Mouse (Mus musculus) cortical plate, adult 2 months (tissue): ENCODE data around the gene Zmynd19. TPM values are rescaled to one million over a fixed set of nuclear protein-coding genes. Genes with fewer than 3 reads are reported as not detected.

Source experiments
- H3K27ac ChIP-seq: fragments of 200-500 bp; 2 replicates; pipeline ENCODE4 v1.5.1; 2012; ENCODE audit warnings: low read length, control low read depth, inconsistent platforms; ENCODE audit not compliant: insufficient read depth
- H3K4me1 ChIP-seq: fragments of 200-500 bp; 2 replicates; pipeline ENCODE4 v1.6.1; 2011; ENCODE audit warnings: low read length; ENCODE audit not compliant: control insufficient read depth, insufficient read depth
- H3K4me3 ChIP-seq: fragments of 200-500 bp; 2 replicates; pipeline ENCODE4 v1.5.1; 2011; ENCODE audit warnings: mild to moderate bottlenecking, low read length, control low read depth; ENCODE audit not compliant: insufficient read depth
- CTCF ChIP-seq: fragments of 200-500 bp; IDR thresholded peaks from 2 replicates; pipeline ENCODE4 v1.5.1; 2011; ENCODE audit warnings: mild to moderate bottlenecking, control low read depth, low read length; ENCODE audit not compliant: insufficient read depth; ENCODE audit errors: extremely low read depth
- POLR2A ChIP-seq: fragments of 200-500 bp; IDR thresholded peaks from 2 replicates; pipeline ENCODE4 v1.6.1; 2011; ENCODE audit warnings: mild to moderate bottlenecking, low read length, control low read depth; ENCODE audit not compliant: insufficient read depth; ENCODE audit errors: extremely low read depth
- polyA plus RNA-seq: library from polyadenylated mRNA; depleted of rRNA; stranded (reverse); fragments of >200 nt; gene quantifications from 2 replicates; pipeline ENCODE4 v1.2.3, GENCODE M21; 2012

Gene Zmynd19
- polyA plus RNA-seq, 1 experiment, result 21.6 TPM

DNA sequence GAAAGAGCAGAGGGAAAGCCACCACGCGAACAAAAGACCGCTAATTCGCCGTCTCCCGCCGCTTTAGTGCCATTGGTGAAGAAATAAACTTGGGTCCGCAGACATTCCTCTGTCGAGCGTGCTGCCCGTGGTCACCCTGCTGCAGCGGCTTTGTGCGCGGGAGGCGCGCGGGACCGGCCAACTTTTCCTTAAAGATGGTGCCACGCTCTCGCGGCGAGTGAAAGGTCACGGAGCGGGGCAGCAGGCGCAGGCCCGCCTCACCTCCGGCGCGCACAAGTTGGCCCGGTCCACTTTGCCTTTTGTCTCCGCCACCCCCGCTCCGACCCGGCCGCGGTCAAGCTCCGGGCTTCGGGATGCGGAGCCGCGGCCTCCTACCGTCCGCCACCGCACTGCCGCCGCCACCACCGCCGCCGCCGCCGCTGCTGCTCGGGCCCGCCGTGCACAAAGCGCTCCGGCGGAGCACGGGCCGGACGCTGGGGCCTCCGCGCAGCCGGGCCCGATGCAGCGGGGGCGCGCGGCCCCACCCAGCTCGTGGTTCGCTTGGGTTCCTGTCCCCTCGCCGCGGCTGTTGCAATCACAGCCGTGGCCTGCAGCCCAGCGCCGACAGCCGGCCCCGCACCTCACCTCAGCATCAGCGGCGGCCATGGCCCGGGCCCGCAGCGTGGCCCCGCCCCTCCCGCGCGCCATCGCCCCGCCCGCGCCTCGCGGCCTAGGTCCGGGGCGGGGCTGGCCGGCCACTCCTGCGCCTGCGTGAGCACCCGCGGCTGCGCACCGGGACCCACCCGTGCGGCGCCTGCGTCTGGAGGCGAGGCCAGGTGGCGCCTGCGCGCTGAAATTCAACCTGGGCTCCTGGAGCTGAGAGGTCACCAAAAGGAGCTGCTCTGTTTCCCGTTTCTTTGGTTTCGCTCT is 30.4 kb upstream of the Zmynd19 start, which contains the start of gene Ehmt1:
Ehmt1 (minus strand) TSS at position 685 of the 909 bp plus-strand sequence.
- Histone ChIP-seq H3K27ac (peak within 1 kb of the TSS; percentile 78), H3K4me1 (peaks cover 5% of the 10 kb centered on the region; the same call in 1 of the 2 replicates), H3K4me3 (peak within 1 kb of the TSS; percentile 80)
- TF ChIP-seq CTCF (no peak), POLR2A (peak; percentile 91)

DNA sequence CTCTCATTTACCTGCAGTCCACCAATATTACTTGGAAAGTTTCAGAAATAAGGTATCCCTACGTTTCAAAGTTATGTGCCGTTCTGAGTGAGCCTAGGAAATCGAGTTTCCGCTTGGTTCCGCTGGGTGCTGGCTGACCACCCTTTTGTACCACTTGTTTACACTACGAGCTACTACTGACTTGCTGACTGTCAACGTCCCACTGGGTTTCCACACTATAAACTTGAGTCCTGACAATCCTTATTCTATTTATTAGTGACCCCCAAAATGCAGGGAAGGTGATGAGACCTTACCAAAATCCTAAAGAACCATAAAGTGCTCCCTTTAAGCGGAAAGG is 29.8 kb upstream of the Zmynd19 start:
- Histone ChIP-seq H3K4me3 (peak overlapping the region; percentile 80), H3K27ac (peak overlapping the region; percentile 39; the same call in 1 of the 2 replicates), H3K4me1 (peaks cover 5% of the 10 kb centered on the region; the same call in 1 of the 2 replicates)
- TF ChIP-seq POLR2A, result no peak
- TF ChIP-seq CTCF, result no peak

DNA sequence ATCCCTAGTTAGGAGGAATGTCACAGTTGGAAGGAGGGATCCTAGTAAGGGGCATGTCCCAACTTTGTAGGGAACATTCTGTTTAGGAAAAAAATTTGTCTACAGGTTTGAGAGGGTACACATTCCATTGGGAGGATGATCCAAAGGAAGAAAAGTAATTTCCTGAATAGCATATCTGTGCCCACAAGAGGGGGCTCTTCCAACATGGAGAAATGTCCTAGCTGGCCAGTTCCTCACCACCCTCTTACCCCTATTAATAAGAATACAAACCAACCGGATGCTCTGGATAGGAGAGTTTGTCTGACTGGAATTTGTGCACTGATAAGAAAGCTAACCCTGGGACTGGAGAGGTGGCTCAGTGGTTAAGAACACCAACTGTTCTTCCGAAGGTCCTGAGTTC is 26.0 kb upstream of the Zmynd19 start:
- TF ChIP-seq CTCF (peak; percentile 26; the same call in 1 of the 2 replicates), POLR2A (no peak)
- no peak overlapping the region for H3K27ac ChIP-seq
- no peak overlapping the region for H3K4me3 ChIP-seq
- no peaks in the 10 kb centered on the region for H3K4me1 ChIP-seq

DNA sequence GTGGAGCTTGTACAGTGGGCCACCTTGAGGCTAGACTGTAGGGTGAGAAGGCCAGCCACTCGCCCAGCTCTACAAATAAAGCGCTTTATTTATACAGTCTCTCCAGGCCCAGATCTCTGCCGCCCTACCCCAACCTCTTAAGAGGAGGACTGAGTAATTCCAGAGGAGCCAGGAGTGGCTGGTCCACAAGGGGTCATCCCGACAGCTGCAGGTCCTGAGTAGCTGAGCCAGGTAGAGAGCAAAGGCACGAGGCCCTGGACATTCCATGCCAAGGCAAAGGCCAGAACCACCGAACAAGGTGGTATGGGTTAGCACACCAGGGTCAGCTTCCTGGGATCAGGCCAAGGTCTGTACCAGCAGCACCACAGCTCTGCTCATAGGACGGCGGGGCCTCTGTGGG is 24.3 kb upstream of the Zmynd19 start:
- Histone ChIP-seq H3K4me1 (no peaks in the 10 kb centered on the region), H3K4me3 (no peak overlapping the region), H3K27ac (no peak overlapping the region)
- TF ChIP-seq CTCF, result no peak
- no peak for TF ChIP-seq POLR2A

DNA sequence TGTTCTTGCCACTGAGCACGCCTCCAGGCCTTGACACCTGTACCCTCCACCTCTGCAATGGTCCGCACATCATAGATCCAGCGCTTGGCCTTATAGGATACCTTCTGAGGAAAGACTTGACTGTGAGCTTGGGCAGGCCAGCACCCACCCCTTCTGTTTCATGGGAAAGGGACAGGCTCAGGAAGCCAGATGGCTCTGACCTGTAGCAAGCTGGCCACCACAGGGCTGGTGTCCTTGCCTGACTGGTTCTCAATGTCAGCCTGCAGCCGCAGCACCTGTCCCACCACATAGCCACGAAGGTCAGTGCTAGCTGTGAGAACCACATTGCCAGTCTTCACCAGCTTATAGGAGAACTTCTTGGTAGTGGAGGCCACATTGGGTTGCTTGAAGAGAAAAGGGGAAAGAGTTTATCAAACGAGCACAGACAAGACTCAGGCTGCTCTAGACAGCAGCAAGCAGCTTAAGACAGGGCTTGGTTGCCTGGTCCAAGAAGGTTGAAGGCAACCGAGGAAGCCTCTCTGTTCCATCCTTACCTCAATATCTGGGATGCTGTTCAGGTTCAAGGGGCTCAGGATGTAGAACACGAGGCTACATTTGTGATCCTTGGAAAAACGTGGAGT is 23.1 kb upstream of the Zmynd19 start:
- Histone ChIP-seq H3K4me1 (no peaks in the 10 kb centered on the region), H3K4me3 (no peak overlapping the region), H3K27ac (no peak overlapping the region)
- TF ChIP-seq CTCF (no peak), POLR2A (no peak)

DNA sequence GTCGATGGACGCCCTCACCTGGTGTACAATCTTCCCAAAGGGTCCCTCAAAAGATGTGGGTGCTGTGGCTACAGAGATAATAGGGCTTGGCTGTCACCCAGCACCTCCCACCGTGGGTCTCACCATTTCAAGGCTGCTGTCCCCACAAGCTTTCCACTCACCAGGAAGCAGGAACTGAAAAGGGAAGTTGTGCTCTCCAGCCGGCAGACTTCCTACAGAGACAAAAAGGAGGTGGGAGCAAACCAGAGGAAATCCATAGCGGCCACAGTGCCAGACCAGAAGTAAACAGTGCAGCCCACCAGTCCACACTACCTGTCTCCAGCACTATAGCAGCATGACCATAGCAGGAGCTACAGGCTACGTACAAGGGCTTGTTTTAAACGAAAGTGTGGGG is 22.6 kb upstream of the Zmynd19 start:
- H3K27ac ChIP-seq, result no peak overlapping the region
- no peak for TF ChIP-seq POLR2A
- no peak for TF ChIP-seq CTCF
- H3K4me3 ChIP-seq, result no peak overlapping the region

DNA sequence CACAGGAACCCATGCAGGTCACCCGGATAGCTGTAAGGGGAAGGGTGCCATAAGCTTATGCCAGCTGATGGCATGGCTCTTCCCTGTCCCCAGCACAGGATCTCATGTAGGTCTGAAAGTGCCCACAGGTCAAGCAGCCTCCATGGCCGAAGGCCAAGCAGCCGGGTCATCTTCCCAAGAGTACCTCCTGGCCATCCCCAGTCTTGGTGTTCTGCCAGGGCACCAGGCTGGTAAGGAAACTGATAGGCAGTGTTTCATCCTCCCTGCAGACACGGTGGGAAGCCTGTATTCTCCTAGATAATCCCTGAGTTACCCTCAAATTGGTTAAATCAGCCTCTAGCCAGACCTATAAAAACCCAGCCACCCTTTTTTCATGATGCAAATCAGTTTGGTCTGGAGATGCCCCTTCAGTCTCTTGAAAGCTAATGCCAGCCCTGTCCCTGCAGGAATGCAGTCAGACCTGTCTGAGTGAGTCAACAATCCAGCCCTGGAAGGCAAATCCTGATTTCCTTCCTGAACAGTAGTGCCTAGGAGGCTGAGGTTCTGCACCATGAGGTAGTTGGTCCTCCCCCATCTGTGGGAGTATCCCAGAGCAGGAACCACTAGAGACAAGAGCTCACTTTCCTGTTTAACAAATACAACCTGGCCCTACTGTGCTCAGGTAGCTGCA is 21.6 kb upstream of the Zmynd19 start:
- no peak for TF ChIP-seq CTCF
- TF ChIP-seq POLR2A, result no peak
- Histone ChIP-seq H3K4me3 (no peak overlapping the region), H3K27ac (no peak overlapping the region), H3K4me1 (no peaks in the 10 kb centered on the region)

More for the DNA sequence above, 22.6 kb upstream of the Zmynd19 start:
- no peaks in the 10 kb centered on the region for H3K4me1 ChIP-seq

DNA sequence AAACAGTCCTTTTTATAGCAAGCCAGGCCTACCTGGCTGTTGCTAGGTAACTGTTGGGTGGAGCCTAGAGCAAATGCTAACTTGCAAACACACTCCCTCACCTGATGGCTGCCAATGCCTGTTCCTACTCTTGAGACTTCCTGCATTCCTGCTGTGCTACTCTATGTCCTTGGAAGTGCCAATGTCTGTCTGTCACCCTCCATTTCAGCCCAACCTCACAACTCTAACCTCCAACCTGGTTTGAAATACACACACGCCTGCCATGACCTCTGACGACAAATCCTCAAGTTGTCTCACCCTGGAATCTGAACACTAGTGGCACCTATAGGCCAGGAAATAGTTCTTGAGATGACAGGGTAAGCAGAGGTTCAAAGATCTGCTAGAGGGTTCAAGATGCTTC is 20.5 kb upstream of the Zmynd19 start:
- Histone ChIP-seq H3K4me3 (no peak overlapping the region), H3K27ac (no peak overlapping the region), H3K4me1 (peaks cover 2% of the 10 kb centered on the region; the same call in 1 of the 2 replicates)
- TF ChIP-seq CTCF, result no peak
- no peak for TF ChIP-seq POLR2A

DNA sequence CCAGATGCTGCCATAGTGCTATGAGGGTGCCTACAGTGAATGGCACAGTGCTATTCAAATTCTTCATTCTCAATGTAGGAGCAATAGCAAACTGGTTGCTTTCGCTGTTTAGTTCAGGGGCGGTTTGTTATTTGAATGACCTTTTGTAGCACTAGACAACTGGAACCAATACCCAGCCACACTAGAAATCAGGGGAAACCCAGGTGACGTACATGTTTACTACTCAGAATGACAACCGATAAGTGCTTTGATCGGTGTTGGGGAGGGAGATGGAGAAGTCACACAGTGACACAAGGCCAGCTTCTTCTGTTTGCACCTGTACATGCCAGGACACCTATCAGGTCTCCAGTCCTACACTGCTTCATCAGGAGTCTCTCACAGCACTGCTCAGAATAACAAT is 20.0 kb upstream of the Zmynd19 start:
- TF ChIP-seq POLR2A, result no peak
- no peak for TF ChIP-seq CTCF
- Histone ChIP-seq H3K27ac (no peak overlapping the region), H3K4me3 (no peak overlapping the region), H3K4me1 (peaks cover 2% of the 10 kb centered on the region; the same call in 1 of the 2 replicates)

DNA sequence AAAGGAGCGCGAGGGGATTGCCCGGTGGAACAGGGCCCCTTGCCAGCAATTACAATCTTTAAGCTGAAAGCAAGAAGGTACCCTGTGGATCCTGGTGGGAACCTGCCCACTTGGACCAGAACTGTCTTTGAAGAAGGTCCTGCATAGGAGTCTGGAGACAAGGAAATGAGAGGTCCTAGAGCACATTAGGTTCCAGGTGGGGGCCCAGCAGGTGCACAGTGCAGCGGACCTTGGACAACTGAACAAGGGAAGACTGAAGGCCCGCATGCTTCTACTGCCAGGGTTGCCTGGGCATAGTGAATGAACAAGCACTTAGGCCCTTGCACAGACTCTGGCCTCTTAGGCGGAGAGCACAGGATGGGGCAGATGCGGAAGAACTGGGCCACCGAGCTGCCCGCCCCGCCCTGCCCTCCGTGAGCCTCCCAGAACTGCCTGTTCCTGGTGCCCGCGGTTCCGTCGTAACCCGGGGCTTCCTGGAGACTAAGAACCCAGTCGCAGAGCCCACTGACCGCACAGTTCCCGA is 15.1 kb upstream of the Zmynd19 start:
- peaks cover 2% of the 10 kb centered on the region; the same call in 1 of the 2 replicates for H3K4me1 ChIP-seq
- H3K4me3 ChIP-seq, result peak overlapping the region; percentile 28
- no peak for TF ChIP-seq POLR2A
- no peak for TF ChIP-seq CTCF
- H3K27ac ChIP-seq, result no peak overlapping the region
